Mouse (Mus musculus) bone marrow macrophage, adult 2 months (primary cell): ENCODE data around the gene Psapl1.

Experiments used
- CTCF ChIP-seq: IDR thresholded peaks from 2 replicates; pipeline ENCODE4 v1.5.1; 2012; ENCODE audit warnings: low read depth, mild to moderate bottlenecking, low read length, moderate library complexity
- POLR2A ChIP-seq: IDR thresholded peaks from 2 replicates; pipeline ENCODE4 v1.6.1; 2012; ENCODE audit warnings: mild to moderate bottlenecking, low read depth, low read length, borderline replicate concordance

DNA sequence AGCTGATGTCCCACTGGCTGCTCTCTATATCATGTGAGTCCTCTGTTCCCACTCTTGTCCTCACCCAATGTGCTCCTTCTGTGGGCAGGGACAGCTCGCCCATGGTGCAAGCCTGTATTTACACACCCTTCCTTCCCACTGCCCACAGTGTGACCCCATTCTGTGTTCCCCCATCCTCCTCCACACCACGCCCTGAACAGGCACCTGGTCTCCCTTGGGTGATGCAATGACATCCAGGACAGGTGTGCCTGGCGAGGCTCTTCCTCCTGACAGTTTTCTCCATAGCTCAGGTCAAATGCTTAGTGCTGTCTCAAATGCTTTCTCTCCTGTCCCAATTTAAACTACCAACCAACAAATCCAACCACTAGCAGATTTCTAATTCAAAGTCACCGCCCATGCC lies 8.4 kb upstream of the Psapl1 start:
- no peak for TF ChIP-seq POLR2A
- TF ChIP-seq CTCF: no peak
